Mouse (Mus musculus): ENCODE measurements at regions not wholly inside any gene's neighbourhood (a gene's known extent, or its start where the extent isn't known, plus 50 kb on each side); places are given as distances from the start of the nearest gene placed in this dataset.

GRCm38 (mm10) chr10:95015298-95015951 lies 70.8 kb upstream of the Plxnc1 start:
- TF ChIP-seq EP300 (IDR thresholded peaks at IDR 0.05; ENCODE audit: low read depth) (no peak), CTCF (IDR thresholded peaks at IDR 0.05; ENCODE audit: low read depth) (no peak)
- no peak for ATAC-seq
- no peak for DNase-seq
- Histone ChIP-seq H3K4me2 (ENCODE audit: low read depth, low read length) (no peak overlapping the region), H3K9ac (replicated peaks) (no peak overlapping the region), H3K9me3 (ENCODE audit: low read length) (no peaks in the 10 kb centered on the region), H3K4me3 (ENCODE audit: low read depth, low read length) (no peak overlapping the region), H3K36me3 (replicated peaks; ENCODE audit: insufficient read depth, low read length) (no peaks in the 10 kb centered on the region), H3K27ac (ENCODE audit: low read depth) (no peak overlapping the region), H3K4me1 (ENCODE audit: insufficient read depth) (no peaks in the 10 kb centered on the region), H3K27me3 (ENCODE audit: insufficient read depth, low read length) (no peaks in the 10 kb centered on the region)
- WGBS (ENCODE audit: insufficient replicate concordance): 83% methylated on average over 9 of the region's 9 CpGs

- ATAC-seq: no peak
- TF ChIP-seq CTCF (IDR thresholded peaks at IDR 0.05; ENCODE audit: low read depth) (no peak), EP300 (IDR thresholded peaks at IDR 0.05; ENCODE audit: low read depth) (no peak)
These were observed 69.3 kb upstream of the Plxnc1 start for GRCm38 (mm10) chr10:95013946-95014345.

GRCm38 (mm10) chr10:95013213-95013915 lies 68.7 kb upstream of the Plxnc1 start:
- Histone ChIP-seq H3K9me3 (ENCODE audit: low read length) (no peaks in the 10 kb centered on the region), H3K4me3 (ENCODE audit: low read depth, low read length) (no peak overlapping the region), H3K4me1 (ENCODE audit: insufficient read depth) (no peaks in the 10 kb centered on the region), H3K36me3 (replicated peaks; ENCODE audit: insufficient read depth, low read length) (no peaks in the 10 kb centered on the region), H3K9ac (replicated peaks) (no peak overlapping the region), H3K27ac (ENCODE audit: low read depth) (no peak overlapping the region), H3K4me2 (ENCODE audit: low read depth, low read length) (no peak overlapping the region), H3K27me3 (ENCODE audit: insufficient read depth, low read length) (no peaks in the 10 kb centered on the region)
- DNase-seq: no peak
- WGBS (ENCODE audit: insufficient replicate concordance): 77% methylated on average over 11 of the region's 11 CpGs
- TF ChIP-seq EP300 (IDR thresholded peaks at IDR 0.05; ENCODE audit: low read depth) (no peak), CTCF (IDR thresholded peaks at IDR 0.05; ENCODE audit: low read depth) (no peak)
- no peak for ATAC-seq

More at GRCm38 (mm10) chr10:95013946-95014345, 69.3 kb upstream of the Plxnc1 start:
- no peaks in the 10 kb centered on the region for H3K4me1 ChIP-seq (ENCODE audit: insufficient read depth)
- DNase-seq: no peak
- no peak overlapping the region for H3K27ac ChIP-seq (ENCODE audit: low read depth)
- no peak overlapping the region for H3K9ac ChIP-seq (replicated peaks)
- H3K4me3 ChIP-seq (ENCODE audit: low read depth, low read length): no peak overlapping the region
- no peaks in the 10 kb centered on the region for H3K9me3 ChIP-seq (ENCODE audit: low read length)
- H3K27me3 ChIP-seq (ENCODE audit: insufficient read depth, low read length): no peaks in the 10 kb centered on the region
- 74% methylated on average over 4 of the region's 4 CpGs for WGBS (ENCODE audit: insufficient replicate concordance)
- no peak overlapping the region for H3K4me2 ChIP-seq (ENCODE audit: low read depth, low read length)
- H3K36me3 ChIP-seq (replicated peaks; ENCODE audit: insufficient read depth, low read length): no peaks in the 10 kb centered on the region

GRCm38 (mm10) chr10:95010333-95010732 lies 65.7 kb upstream of the Plxnc1 start:
- H3K4me1 ChIP-seq (ENCODE audit: insufficient read depth): no peaks in the 10 kb centered on the region
- 79% methylated on average over 6 of the region's 6 CpGs for WGBS (ENCODE audit: insufficient replicate concordance)
- H3K36me3 ChIP-seq (replicated peaks; ENCODE audit: insufficient read depth, low read length): no peaks in the 10 kb centered on the region
- H3K4me2 ChIP-seq (ENCODE audit: low read depth, low read length): no peak overlapping the region
- no peaks in the 10 kb centered on the region for H3K27me3 ChIP-seq (ENCODE audit: insufficient read depth, low read length)
- H3K9ac ChIP-seq (replicated peaks): no peak overlapping the region
- no peak overlapping the region for H3K27ac ChIP-seq (ENCODE audit: low read depth)
- DNase-seq (no peak), ATAC-seq (no peak)
- H3K9me3 ChIP-seq (ENCODE audit: low read length): no peaks in the 10 kb centered on the region
- no peak overlapping the region for H3K4me3 ChIP-seq (ENCODE audit: low read depth, low read length)
- TF ChIP-seq EP300 (IDR thresholded peaks at IDR 0.05; ENCODE audit: low read depth) (no peak), CTCF (IDR thresholded peaks at IDR 0.05; ENCODE audit: low read depth) (no peak)

GRCm38 (mm10) chr10:95009081-95009480 lies 64.4 kb upstream of the Plxnc1 start:
- Histone ChIP-seq H3K27ac (ENCODE audit: low read depth) (no peak overlapping the region), H3K4me1 (ENCODE audit: insufficient read depth) (no peaks in the 10 kb centered on the region), H3K36me3 (replicated peaks; ENCODE audit: insufficient read depth, low read length) (no peaks in the 10 kb centered on the region), H3K9me3 (ENCODE audit: low read length) (no peaks in the 10 kb centered on the region), H3K4me3 (ENCODE audit: low read depth, low read length) (no peak overlapping the region), H3K4me2 (ENCODE audit: low read depth, low read length) (no peak overlapping the region), H3K9ac (replicated peaks) (no peak overlapping the region), H3K27me3 (ENCODE audit: insufficient read depth, low read length) (no peaks in the 10 kb centered on the region)
- TF ChIP-seq EP300 (IDR thresholded peaks at IDR 0.05; ENCODE audit: low read depth): no peak
- TF ChIP-seq CTCF (IDR thresholded peaks at IDR 0.05; ENCODE audit: low read depth): no peak
- ATAC-seq (no peak), DNase-seq (no peak)
- WGBS (ENCODE audit: insufficient replicate concordance): 79% methylated on average over 1 of the region's 1 CpGs

- Histone ChIP-seq H3K9me3 (ENCODE audit: low read length) (no peaks in the 10 kb centered on the region), H3K4me1 (ENCODE audit: insufficient read depth) (no peaks in the 10 kb centered on the region), H3K36me3 (replicated peaks; ENCODE audit: insufficient read depth, low read length) (no peaks in the 10 kb centered on the region), H3K4me2 (ENCODE audit: low read depth, low read length) (no peak overlapping the region), H3K27me3 (ENCODE audit: insufficient read depth, low read length) (no peaks in the 10 kb centered on the region), H3K9ac (replicated peaks) (no peak overlapping the region), H3K4me3 (ENCODE audit: low read depth, low read length) (no peak overlapping the region), H3K27ac (ENCODE audit: low read depth) (no peak overlapping the region; the same call in 1 of the 2 replicates)
- TF ChIP-seq CTCF (IDR thresholded peaks at IDR 0.05; ENCODE audit: low read depth): no peak
- TF ChIP-seq EP300 (IDR thresholded peaks at IDR 0.05; ENCODE audit: low read depth): no peak
- no peak for DNase-seq
- no peak for ATAC-seq
- WGBS (ENCODE audit: insufficient replicate concordance): 68% methylated on average over 9 of the region's 9 CpGs
These were observed 59.6 kb upstream of the Plxnc1 start for GRCm38 (mm10) chr10:95004065-95004763.

Data from liver, postnatal 0 days (tissue).